Mouse (Mus musculus) frontal cortex, postnatal 36 days (tissue): ENCODE data around the gene Pde2a.

Experiments used
- DNase-seq, 2 experiments: peaks; one replicate each; pipeline ENCODE4 v3.0.0; 2022; ENCODE audit warnings: low spot score in 2 of 2

Gene Pde2a

DNA sequence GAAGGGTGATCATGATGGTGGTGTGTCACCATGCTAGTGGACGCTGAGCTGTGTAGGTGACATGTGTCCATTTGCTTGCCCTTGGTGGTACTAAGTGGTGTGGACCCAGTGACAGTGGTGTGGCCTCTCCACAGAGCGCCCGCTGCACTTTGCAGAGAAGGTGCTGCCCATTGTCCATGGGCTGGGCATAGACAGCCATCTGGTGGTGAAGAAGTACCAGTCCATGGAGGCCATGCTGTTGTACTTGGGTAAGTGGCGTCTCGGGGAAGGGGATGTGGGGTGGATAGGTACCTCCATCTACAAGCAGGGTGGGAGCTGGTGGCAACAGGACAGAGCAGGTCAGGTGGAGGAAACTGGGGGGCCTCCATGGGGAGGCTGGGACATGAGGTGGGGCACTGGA lies 17.7 kb upstream of the Pde2a start:
- DNase-seq = no peak

DNA sequence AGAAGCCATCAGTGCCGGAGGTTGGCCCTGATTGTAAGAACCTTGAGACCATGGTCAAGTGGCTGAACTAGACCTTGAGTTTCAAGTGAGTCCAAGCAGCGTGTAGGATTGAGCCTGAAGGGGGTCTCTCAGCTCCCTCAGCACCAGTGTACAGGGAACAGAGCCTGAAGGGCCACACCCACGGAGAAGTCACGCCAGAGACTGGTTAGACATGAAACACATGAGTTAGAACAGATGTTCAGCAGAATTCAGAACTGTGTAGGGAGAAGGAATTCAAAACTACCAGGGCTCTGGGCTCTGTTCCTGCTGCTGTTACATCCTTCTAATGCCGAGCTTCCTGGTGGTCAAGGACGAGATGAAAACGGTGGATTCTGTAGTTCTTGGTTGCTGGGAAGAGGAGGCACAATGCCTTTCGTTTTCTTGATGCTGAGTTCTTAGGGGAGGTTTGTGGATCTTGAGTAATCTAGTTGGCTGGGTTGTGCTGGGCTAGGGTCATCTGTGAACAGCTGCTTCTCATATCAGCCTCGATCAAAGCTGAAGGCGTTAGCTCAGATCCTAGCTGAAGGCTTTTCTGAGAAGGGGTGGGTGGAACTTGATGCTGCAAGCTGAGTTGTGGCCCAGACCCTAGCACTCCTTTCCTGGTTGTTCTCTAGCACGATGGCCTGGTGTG lies 11.1 kb upstream of the Pde2a start, which contains the start of gene Gm45837:
Gene Gm45837, plus strand, starts transcription at position 620 of the 670 bp plus-strand sequence.
- DNase-seq = no peak

DNA sequence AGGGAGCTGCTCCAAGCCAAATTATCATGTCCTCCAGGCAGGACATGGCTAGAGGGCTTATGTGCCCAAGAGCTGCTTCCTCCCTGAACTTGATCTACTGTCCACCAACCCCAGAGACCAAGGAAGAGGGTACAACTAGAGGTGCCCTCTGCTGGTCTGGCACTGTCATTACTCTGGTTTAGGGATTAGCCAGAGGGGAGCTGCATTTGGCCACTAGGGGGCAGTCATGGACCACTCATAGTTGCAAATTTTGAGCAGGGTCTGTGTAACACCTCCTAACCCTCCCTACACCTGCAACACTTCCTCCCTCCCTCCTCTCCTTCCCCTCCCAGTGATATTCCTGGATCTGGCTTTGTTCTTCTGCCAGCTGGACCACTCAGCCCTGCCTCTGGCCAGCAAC lies 8.7 kb upstream of the Pde2a start:
- peak; percentile 90 to 93 for DNase-seq

DNA sequence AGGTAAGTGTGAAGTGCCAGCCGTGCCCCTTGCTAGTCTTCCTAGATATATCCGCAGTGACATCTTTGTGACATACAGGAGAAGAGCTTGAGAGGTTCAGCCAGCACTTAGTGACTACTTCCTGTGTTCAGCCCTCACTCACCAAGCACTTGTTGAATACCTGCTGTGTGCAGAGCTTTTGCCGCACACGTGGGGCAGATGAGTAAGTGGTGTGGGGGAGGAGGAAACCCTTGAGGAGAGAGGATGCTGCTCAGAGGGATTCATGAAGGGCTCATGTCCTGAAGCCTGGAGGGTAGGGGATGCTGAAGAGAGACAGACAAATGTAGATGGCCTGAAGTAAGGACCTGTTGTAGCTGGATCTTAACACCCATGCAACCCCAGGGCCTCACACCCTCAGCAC lies 7.3 kb upstream of the Pde2a start:
- no peak for DNase-seq

- no peak for DNase-seq
Observed at GRCm38 (mm10) chr7:101414661-101415511, 6.6 kb upstream of the Pde2a start.

DNA sequence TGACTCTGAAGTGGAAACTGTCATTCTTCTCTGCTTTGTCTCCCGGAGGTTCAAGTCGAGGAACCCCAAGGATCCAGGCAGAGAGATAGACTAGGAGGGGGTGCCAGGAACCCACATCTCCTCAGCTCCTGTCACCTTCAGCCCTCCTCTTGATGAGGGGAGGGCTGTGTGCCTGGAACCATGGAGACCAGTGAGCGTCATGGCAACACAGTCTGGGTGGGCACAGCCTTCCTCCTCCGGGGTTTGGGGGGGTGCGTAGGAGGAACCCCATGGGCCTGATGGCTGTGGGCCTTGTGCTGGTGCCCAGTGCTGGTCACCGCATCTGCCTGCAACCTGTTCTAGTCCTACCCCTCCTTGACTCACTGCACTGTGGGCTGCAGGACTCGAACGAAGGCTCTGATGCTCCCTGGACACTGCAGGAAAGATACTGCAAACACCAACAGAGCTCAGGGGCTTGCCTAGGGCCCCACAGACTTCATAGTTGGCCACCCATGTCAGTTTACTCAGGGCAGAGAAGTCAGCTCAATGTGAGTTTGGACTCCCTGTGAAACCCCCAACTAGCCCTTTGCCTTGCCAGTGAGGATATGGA lies 5.9 kb upstream of the Pde2a start:
- DNase-seq = no peak

- DNase-seq = no peak
Observed at GRCm38 (mm10) chr7:101416391-101416790, 5.1 kb upstream of the Pde2a start.

DNA sequence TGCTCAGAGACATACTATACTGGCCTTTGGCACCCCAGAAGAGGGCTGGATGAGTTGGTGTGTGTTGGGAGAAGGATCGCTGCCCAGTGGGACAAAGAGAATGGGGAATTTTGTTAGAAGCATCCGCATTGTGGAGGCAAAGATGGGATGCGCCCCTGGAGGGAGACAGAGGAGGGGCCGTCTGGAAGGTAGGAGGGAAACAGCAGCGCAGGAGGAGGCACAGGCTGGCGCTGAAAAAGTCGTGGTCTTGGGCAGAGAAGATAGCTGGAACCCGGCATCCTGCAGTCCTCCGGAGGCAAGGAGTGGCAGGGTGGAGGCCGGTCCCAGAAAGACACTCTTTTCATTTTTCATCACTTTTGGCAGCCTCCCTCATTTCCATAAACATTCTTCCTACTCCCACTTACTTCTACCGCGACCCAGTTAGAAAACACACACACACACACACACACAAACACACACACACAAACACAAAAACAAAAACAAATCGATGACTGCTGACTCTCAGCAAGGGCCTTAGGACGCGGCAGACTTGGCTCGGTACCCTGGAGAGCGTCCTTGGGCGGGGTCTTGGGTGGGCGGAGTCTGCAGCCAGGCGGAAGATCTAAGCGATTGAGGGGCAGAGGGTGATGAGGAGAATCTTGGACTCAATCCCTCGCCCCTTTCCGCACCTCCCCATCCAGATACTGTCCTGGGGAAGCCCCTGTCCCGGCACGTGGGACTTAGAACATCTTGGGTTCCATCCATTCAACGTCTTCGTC lies 2.3 kb upstream of the Pde2a start:
- no peak for DNase-seq

- no peak for DNase-seq
Observed at GRCm38 (mm10) chr7:101422069-101422468, 578 bp downstream of the Pde2a start.

GRCm38 (mm10) chr7:101422646-101423045 lies 1.2 kb downstream of the Pde2a start:
- no peak for DNase-seq

- no peak for DNase-seq
Observed at GRCm38 (mm10) chr7:101423970-101424369, 2.5 kb downstream of the Pde2a start.

GRCm38 (mm10) chr7:101426692-101427091 lies 5.2 kb downstream of the Pde2a start:
- peak in 1 of 2 experiments; percentile 75 for DNase-seq

GRCm38 (mm10) chr7:101427736-101428135 lies 6.2 kb downstream of the Pde2a start:
- peak in 1 of 2 experiments; percentile 62 for DNase-seq

DNA sequence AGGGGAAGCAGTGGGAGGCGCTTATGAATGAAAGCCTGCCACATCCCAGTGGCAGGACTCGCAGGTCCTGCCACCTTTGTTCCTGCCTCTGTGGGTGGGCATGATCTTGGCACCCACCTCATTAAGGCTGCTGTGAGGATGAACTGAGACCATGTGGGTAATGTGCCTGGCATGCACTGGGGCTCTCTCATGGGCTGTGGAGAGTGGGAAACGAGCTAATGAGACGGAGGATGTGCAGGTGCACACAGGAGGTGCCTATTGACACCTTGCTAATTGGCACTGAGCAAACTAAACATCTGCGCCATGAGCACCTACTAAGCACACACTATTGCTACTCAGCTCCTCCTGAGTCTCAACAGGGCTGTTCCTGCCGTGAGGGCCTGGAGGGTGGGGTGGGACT lies 13.5 kb downstream of the Pde2a start:
- DNase-seq = no peak

DNA sequence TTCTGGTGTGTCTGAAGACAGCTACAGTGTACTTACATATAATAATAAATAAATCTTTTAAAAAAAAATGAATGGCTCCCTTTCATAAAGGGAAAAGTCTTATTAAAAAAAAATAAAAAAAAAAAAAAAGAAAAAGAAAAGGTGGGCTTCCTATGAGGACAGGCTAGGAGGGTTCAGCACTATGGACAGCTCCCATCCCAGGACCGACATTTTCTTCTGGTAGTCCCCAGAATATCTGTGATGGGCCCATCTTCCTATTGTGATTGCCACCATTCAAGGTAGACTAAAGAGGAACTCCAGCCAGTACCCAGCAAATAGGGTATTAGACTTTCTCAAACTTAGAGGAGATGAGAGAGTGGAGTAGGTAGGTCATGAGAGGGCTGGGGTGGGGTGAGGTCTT lies 16.4 kb downstream of the Pde2a start:
- DNase-seq = no peak

GRCm38 (mm10) chr7:101443093-101443492 lies 21.6 kb downstream of the Pde2a start:
- no peak for DNase-seq

- DNase-seq = no peak
Observed at GRCm38 (mm10) chr7:101444211-101444610, 22.7 kb downstream of the Pde2a start.

DNA sequence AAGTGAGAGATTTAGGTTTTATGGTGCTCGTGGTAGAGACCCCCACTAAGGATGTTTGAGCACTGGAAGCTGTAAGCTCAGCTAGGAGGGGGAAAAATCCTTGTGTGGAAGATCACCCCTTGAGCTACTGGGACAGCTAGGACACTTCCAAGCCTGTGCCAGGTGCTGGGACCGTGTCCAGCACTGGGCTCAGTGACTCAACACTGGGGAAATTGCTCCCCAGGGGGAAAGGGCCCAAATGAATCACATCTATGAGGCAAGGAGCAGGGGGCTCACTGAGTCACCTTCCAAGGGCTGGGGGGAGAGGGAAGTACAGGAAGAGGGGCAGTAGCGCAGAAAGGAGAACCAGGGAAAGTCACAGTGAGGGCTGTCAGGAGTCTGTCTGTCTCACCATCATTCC lies 28.4 kb downstream of the Pde2a start:
- DNase-seq = no peak

DNA sequence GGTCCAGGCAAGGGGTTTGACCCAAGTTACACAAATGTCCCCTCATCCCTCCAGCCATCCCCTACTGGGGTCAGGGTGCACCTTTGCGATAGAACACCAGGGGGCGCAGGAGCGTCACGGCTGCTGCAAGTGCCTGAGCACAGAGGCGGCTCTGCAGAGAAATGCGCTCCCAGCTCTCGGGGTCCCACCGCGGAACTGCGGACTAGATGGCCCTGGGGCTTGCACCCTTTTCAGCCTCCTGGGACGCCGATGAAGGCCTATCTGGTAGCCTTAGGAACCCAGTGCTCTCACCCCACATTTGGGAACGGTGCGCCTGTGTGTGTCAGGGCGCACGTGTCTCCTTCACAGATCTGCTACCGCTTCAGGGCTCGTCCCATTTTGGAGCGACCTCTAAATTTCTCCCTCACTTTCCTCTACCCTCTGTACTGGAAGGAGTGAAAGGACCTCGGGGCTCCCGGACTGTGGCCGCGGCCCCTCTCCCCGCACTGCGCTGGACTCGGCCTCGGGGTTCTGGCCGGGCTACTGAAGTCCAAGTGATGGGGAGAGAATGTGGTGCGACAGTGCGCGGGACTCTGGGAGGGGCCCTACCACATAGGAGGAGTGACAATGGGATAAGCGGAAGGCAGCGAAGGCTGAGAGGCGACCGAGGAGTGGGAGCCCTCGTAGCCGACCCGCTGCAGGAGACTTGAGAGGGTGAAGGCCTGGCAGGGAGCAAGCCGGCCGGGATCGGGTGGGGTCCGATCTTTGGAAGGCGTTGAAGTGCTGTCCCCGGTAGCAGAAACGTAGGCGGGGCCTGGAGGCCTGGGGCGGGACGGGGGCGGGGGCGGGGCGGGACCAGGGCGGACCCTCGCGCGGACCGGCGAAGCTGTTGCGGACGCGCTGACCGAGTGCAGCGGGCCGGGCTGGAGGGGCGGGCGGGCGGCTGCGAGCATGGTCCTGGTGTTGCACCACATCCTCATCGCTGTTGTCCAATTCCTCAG lies 29.2 kb downstream of the Pde2a start:
- DNase-seq = peak; percentile 89 to 91

GRCm38 (mm10) chr7:101452669-101453068 lies 31.2 kb downstream of the Pde2a start:
- DNase-seq = no peak

DNA sequence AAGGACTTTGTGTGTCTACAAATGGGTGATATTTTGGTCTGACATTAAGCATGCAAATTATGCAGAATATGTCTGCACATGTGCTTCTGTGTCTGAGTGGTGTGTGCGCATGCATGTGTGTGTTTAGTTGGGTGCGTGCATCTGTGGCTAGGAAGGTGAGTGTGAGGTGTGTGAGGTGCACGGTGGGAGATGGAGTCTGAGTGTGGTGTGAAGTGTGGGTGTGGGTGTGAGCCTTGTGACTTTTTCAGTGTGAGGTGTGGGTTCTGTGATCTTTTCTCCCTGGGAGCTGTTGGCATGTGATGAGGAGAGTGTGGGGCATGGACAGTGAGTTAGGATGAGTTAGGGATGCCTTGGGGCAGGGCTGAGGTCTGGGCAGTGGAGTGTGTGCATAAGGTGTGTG lies 31.8 kb downstream of the Pde2a start:
- DNase-seq = no peak
